Mouse (Mus musculus) intestine, postnatal 0 days (tissue): ENCODE data around the gene Inf2. TPM values are rescaled to one million over a fixed set of nuclear protein-coding genes. Genes with fewer than 3 reads are reported as not detected.
A peak's percentile ranks its signal among the peaks of the same experiment; 100 is the strongest.

Experiments
- ATAC-seq: fragments of 200-750 bp; cut with Nextera tagmentation; 2 replicates; pipeline ENCODE4 v1.8.0; 2017; ENCODE audit warnings: mild to moderate bottlenecking, moderate TSS enrichment, moderate library complexity
- H3K27ac ChIP-seq: fragments of 300-500 bp; sonication (generic); 2 replicates; pipeline ENCODE4 v1.5.1; 2014; ENCODE audit warnings: mild to moderate bottlenecking, low read depth, low read length, moderate library complexity
- H3K27me3 ChIP-seq: fragments of 300-500 bp; sonication (generic); replicated peaks from 2 replicates; pipeline ENCODE4 v1.6.1; 2014; ENCODE audit warnings: low read length, mixed read lengths; ENCODE audit not compliant: control insufficient read depth, insufficient read depth
- H3K36me3 ChIP-seq: fragments of 300-500 bp; sonication (generic); 2 replicates; pipeline ENCODE4 v1.6.1; 2014; ENCODE audit warnings: mild to moderate bottlenecking, moderate library complexity; ENCODE audit not compliant: control insufficient read depth, insufficient read depth
- H3K4me1 ChIP-seq: fragments of 300-500 bp; sonication (generic); replicated peaks from 2 replicates; pipeline ENCODE4 v1.6.1; 2014; ENCODE audit warnings: antibody characterized with exemption, low read length, mixed read lengths; ENCODE audit not compliant: control insufficient read depth, insufficient read depth
- H3K4me2 ChIP-seq: fragments of 300-500 bp; sonication (generic); replicated peaks from 2 replicates; pipeline ENCODE4 v1.6.1; 2014; ENCODE audit warnings: low read depth, mild to moderate bottlenecking, moderate library complexity
- H3K4me3 ChIP-seq: fragments of 300-500 bp; sonication (generic); 2 replicates; pipeline ENCODE4 v1.5.1; 2014; ENCODE audit warnings: low read depth, low read length
- H3K9ac ChIP-seq: fragments of 300-500 bp; sonication (generic); 2 replicates; pipeline ENCODE4 v1.6.1; 2014; ENCODE audit warnings: mild to moderate bottlenecking, low read depth, low read length
- H3K9me3 ChIP-seq: fragments of 300-500 bp; sonication (generic); 2 replicates; pipeline ENCODE4 v1.6.1; 2016; ENCODE audit warnings: mixed run types; ENCODE audit not compliant: control insufficient read depth
- CTCF ChIP-seq: sonication (generic); IDR thresholded peaks from 2 replicates; pipeline ENCODE4 v1.5.1; 2016; ENCODE audit warnings: low read depth, mild to moderate bottlenecking, control low read depth, antibody characterized with exemption, moderate library complexity
- WGBS: fragments of 180-500 bp; shearing (Covaris S2); extraction: QIAGEN DNeasy Blood & Tissue Kit; methylation state at CpG from one replicate; pipeline ENCODE4 v1.1.7; 2014; 5-methylcytosine and 5-hydroxymethylcytosine counted together
- polyA plus RNA-seq: library from polyadenylated mRNA; unstranded; fragments of >200 nt; fragmentation: Nextera tagmentation; extraction: Ambion mirVana; gene quantifications from 2 replicates; pipeline ENCODE4 v1.2.1, GENCODE M21; 2015

Gene Inf2
- polyA plus RNA-seq, 1 experiment from 2014 or later: 0.70 TPM

GRCm38 (mm10) chr12:112653157-112653824, 64.7 kb downstream of the Inf2 start:
- H3K4me1 ChIP-seq: no peaks in the 10 kb centered on the region
- ATAC-seq: peak; percentile 57
- H3K36me3 ChIP-seq: peaks cover 57% of the 10 kb centered on the region
- no peaks in the 10 kb centered on the region for H3K9me3 ChIP-seq
- peak; percentile 97 for TF ChIP-seq CTCF
- no peak overlapping the region for H3K4me2 ChIP-seq
- H3K27me3 ChIP-seq: no peaks in the 10 kb centered on the region
- no peak overlapping the region for H3K4me3 ChIP-seq
- H3K9ac ChIP-seq: no peak overlapping the region
- no peak overlapping the region for H3K27ac ChIP-seq
- WGBS: 30% methylated on average over 7 of the region's 7 CpGs

GRCm38 (mm10) chr12:112654076-112654475, 65.5 kb downstream of the Inf2 start:
- H3K27me3 ChIP-seq: no peaks in the 10 kb centered on the region
- no peak overlapping the region for H3K4me2 ChIP-seq
- H3K4me1 ChIP-seq: no peaks in the 10 kb centered on the region
- 76% methylated on average over 5 of the region's 5 CpGs for WGBS
- no peak overlapping the region for H3K4me3 ChIP-seq
- no peak overlapping the region for H3K9ac ChIP-seq
- no peak for ATAC-seq
- peaks cover 58% of the 10 kb centered on the region for H3K36me3 ChIP-seq
- H3K9me3 ChIP-seq: no peaks in the 10 kb centered on the region
- TF ChIP-seq CTCF: no peak
- peak overlapping the region; percentile 7; the same call in 1 of the 2 replicates for H3K27ac ChIP-seq

GRCm38 (mm10) chr12:112658619-112659018, 70.0 kb downstream of the Inf2 start:
- no peak overlapping the region for H3K9ac ChIP-seq
- no peak for ATAC-seq
- H3K4me3 ChIP-seq: no peak overlapping the region
- peaks cover 16% of the 10 kb centered on the region for H3K4me1 ChIP-seq
- no peak overlapping the region for H3K27ac ChIP-seq
- no peaks in the 10 kb centered on the region for H3K9me3 ChIP-seq
- peaks cover 84% of the 10 kb centered on the region for H3K36me3 ChIP-seq
- WGBS: 84% methylated on average over 7 of the region's 7 CpGs
- no peak overlapping the region for H3K4me2 ChIP-seq
- H3K27me3 ChIP-seq: no peaks in the 10 kb centered on the region
- no peak for TF ChIP-seq CTCF

- Histone ChIP-seq H3K4me2 (no peak overlapping the region), H3K9me3 (no peaks in the 10 kb centered on the region), H3K27me3 (no peaks in the 10 kb centered on the region), H3K9ac (no peak overlapping the region), H3K36me3 (peaks cover 82% of the 10 kb centered on the region), H3K4me3 (no peak overlapping the region), H3K27ac (no peak overlapping the region), H3K4me1 (peaks cover 16% of the 10 kb centered on the region)
- TF ChIP-seq CTCF: peak; percentile 75
- WGBS: 83% methylated on average over 6 of the region's 6 CpGs
- ATAC-seq: no peak
Observed at GRCm38 (mm10) chr12:112659109-112659508, 70.5 kb downstream of the Inf2 start.

GRCm38 (mm10) chr12:112660576-112661326, 72.2 kb downstream of the Inf2 start:
- H3K4me3 ChIP-seq: no peak overlapping the region
- no peaks in the 10 kb centered on the region for H3K9me3 ChIP-seq
- peak; percentile 83 for ATAC-seq
- H3K36me3 ChIP-seq: peaks cover 73% of the 10 kb centered on the region
- TF ChIP-seq CTCF: peak; percentile 60
- H3K9ac ChIP-seq: no peak overlapping the region
- peak overlapping the region; percentile 25 for H3K4me2 ChIP-seq
- WGBS: 18% methylated on average over 5 of the region's 5 CpGs
- H3K4me1 ChIP-seq: peaks cover 27% of the 10 kb centered on the region
- no peaks in the 10 kb centered on the region for H3K27me3 ChIP-seq
- H3K27ac ChIP-seq: peak overlapping the region; percentile 67

- H3K9ac ChIP-seq: no peak overlapping the region
- ATAC-seq: no peak
- peaks cover 28% of the 10 kb centered on the region for H3K4me1 ChIP-seq
- H3K9me3 ChIP-seq: no peaks in the 10 kb centered on the region
- 69% methylated on average over 3 of the region's 3 CpGs for WGBS
- peaks cover 73% of the 10 kb centered on the region for H3K36me3 ChIP-seq
- H3K4me2 ChIP-seq: peak overlapping the region; percentile 25
- peak overlapping the region; percentile 67 for H3K27ac ChIP-seq
- no peak overlapping the region for H3K4me3 ChIP-seq
- no peaks in the 10 kb centered on the region for H3K27me3 ChIP-seq
- no peak for TF ChIP-seq CTCF
Observed at GRCm38 (mm10) chr12:112661327-112661605, 72.7 kb downstream of the Inf2 start.
